Mouse (Mus musculus) gastrocnemius, postnatal 10 days (tissue): ENCODE data around the gene Mgmt. TPM values are rescaled to one million over a fixed set of nuclear protein-coding genes. Genes with fewer than 3 reads are reported as not detected.

ENCODE experiments used
- DNase-seq: peaks from one replicate; pipeline ENCODE4 v3.0.0; 2021; ENCODE audit warnings: mixed read lengths
- total RNA-seq, 2 experiments: library from RNA; stranded (reverse); gene quantifications; 2 replicates each; pipeline ENCODE4 v1.2.3; 2021

Gene Mgmt
- total RNA-seq, 2 experiments from 2014 or later = 1.7 to 2.1 TPM

DNA sequence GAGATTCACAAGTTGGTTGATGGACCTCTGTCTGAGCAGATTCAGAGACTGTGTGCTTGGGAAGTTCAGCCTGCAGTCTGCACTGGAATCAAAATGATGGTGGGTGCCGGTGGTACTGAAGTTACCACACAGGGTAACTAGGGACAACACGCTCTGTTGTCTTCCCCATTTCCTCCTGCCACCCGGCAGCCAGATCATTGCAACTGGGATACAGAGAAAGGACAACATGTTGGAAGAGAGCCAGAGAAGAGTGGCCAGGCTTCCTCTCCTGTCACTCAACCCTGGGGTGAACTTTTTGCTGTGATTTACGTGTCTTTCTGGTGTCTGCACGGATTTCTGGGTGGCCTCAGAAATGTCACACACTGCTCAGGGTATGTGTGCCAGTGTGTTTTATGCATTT lies 107.4 kb downstream of the Mgmt start:
- no peak for DNase-seq

DNA sequence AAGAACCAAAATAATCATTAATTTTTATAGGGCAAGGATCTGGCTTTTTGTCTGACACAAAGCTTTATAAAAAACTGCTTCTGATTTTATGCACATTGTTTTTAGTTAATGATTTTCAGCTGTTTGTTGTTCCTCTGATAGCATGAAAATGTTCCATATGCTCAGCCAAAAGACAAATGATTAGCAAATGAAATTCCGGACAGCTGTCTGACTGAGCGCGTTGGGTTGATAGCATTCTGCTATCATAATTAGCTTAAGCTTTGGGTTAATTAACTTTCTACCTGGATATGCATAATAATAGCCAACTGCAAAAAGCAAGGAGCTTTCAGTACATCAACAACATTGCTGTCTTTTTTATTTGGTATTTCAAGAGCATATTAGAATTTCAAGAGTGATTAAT lies 108.0 kb downstream of the Mgmt start:
- no peak for DNase-seq

DNA sequence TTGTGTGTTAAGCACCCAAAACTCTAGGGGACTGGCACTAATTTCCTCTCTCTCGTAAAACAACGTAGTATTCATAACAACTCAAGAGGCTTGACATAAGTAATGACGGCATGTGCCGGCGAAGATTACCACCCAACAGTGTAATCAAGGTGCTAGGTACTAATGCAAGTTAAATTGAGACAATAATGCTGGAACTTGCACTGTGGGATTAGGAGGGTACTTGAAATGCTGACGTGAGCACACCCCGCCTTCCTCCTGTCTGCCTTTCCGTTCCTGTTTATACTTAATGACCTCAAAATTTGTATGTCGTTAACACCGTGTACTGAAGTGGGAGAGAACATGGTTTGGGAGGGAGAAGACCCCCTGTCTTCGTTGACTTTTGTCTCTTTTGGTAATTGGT lies 110.9 kb downstream of the Mgmt start:
- DNase-seq = no peak

DNA sequence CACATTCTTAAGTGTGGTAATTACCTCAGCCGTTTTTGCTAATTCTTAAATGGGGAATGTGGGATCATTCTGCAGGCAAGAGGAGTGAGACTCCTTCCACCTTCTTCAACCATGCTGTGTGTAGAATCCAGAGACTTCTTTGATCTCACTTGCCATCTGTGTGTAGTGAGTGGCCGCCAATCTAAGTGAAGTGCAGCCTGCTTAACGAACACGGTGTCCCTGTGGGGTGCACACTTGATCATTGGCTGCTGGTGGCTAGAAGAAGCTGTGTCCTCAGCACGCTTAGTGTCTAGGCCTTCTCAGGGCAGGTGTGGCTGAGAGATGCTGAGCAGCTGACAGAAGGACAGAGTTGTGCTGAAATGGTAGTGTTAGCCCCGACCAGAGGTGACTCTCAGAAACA lies 113.9 kb downstream of the Mgmt start:
- no peak for DNase-seq

DNA sequence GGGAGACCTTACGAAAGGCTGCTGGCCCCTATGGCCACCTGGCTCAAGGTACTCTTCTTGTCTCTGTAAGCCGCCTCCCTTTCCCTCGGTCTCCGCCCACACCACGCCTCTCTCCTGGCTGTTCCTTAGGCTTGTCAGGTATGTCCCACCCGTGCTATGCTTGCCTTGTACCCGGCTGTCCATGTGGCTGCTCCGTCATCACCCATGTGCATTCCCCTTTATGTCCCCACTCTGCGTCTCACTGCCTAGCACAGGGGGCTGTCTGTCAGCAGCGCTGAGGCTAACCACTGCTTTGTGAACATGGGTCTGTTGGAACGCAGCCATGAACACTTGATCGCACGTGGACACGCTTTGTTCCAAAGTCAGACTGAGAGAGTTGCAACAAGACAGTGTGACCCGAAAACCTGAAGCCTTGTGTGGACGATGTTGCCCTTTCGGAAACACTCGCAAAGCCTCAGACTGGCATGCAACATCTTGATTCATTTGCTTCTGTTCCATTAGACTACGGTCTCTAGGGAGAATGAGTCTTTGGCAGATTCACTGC lies 115.4 kb downstream of the Mgmt start:
- DNase-seq = no peak

DNA sequence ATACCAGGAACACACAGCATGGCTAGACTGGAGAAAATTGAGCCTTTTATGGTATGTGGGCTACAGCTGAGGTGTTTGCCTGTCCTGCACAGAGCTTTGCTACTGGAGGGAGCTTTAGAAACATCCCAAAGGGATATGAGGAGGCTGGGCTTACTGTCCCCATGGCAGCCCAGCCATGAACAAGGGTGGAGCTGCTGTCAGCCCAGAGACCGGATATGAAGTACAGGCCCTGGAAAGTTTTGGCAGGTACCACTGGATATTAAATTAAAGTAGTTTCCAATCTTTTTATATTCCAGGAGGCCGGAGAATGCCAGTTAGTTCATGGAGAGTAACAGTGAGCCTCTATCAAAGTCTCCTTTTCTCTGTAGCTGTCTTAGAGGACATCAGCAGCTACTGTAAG lies 116.0 kb downstream of the Mgmt start:
- no peak for DNase-seq

DNA sequence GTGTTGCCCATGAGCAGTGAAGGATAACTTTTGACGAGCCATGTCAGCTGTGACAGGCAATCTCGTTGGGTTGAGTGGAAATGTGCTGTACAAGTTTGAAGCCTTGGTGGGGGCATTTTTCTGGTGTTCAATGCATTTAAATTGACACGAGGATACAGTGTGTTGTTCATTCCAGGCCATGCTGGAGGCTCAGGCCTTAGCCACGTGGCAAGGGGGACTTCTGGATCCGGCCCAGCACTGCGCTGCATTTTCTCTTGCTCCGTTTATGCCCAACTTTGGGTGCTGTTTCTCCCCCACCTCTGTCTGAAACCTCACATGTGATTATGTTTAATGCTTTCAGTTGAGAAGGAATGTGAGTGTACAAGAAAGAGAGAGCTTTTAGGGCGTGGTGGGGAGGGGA lies 118.3 kb downstream of the Mgmt start:
- no peak for DNase-seq

DNA sequence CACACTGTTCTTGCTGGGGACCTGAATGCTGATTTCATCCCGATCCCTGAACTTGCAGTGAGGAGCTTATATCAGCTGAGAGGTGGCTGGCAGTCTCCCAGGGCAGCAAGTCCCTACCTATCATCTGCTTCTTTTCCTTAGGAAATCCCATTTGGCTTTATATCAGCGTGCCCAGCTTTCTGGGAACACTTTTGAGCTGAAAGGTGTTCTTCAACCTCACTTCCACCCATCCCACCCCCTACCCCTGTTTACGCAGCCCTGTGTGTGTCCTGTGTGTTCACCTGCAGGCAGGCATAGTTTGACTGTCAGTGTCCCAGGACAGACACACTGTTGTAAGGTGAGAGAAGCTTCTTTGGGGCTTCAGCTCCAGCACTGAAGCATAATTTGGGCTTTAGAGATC lies 119.0 kb downstream of the Mgmt start:
- no peak for DNase-seq

DNA sequence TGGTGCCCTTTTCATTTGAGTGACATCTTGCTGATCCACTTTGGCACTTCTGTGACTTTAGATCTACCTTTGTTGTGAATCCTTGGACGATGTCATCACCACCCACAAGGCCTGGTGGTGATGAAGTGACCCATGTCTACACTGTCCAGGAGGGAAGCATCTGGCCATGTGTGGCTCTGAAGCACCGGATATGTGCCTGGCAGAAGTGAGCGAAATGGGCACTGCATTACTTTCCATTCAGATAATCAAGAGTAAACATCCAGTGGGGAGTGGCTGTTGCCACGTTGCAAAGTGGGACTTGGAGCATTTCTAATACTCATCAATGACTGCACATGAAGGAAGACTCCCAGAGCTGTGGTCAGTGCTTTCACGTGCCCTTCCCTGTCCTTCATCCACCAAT lies 124.2 kb downstream of the Mgmt start:
- DNase-seq = no peak

DNA sequence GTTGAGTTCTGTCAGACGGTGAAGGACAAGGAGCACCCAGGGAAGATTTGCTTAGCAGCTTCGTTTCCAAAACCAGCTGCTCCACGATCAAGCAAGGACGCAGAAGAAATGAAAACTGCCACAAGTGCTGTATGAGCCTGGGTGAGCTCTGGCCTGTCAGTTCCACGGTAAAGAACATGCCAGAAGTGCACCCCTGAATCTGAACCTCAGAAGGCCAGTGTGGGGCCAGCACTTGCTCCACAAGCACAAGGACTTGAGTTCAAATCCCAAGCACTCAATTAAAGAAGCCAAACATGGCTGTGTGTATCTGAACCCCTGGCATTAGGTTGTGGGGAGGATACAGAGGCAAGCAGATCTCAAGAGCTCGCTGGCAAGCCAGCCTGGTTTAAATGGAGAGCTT lies 125.8 kb downstream of the Mgmt start:
- no peak for DNase-seq

DNA sequence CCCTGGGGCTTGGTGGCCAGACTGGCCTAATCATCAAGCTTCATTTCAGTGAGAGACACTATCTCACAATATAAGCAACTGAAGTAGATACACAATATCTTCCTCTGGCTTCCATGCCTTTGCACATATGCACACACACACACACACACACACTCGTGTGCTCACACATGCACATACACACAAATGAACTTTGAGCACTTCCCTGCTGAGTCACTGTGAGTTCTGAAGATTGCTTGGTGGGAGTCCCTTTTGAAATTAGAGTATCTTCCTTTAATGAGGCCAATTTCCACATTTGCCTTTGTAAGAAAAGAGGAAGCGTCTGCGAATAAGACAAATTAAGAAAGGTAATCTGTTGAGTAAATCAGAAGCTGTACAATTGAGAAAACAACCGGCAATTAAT lies 136.4 kb downstream of the Mgmt start:
- DNase-seq = no peak

DNA sequence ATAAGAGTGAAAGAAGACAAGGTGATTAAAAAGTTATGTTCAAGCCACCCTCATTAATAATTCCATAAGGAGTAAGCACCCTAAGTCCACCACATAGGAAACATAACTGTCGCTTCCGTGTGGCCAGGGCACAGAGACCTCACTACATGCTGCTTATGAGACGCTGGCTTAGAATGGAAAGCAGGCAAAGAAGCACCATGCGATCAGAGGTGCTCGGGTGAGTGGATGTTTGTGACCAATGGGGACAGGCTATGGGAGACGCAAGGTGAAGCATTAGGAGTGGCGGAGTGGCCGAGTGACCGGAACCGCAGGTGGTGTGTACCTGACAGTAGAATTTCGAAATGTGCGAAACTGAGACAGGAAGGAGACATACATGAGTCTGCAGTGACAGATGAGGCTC lies 138.8 kb downstream of the Mgmt start:
- DNase-seq = no peak

DNA sequence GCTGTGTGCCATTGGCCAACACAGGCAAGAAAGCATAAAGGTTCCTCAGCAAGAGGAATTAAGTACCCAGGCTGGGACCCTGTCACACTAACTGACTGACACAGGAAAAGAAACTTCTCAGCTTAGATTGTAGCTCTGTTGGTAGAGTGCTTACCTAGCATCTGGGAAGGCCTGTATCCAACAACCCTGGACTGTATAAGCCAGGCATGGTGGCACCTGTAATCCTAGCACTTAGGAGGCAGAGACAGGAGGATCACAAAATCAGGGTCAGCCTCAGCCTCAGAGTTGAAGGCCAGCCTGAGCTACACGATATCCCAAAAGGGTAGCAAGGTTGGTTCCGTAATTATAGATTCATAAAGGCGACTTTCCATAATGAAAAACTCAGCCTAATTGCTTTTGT lies 140.6 kb downstream of the Mgmt start:
- DNase-seq = no peak

DNA sequence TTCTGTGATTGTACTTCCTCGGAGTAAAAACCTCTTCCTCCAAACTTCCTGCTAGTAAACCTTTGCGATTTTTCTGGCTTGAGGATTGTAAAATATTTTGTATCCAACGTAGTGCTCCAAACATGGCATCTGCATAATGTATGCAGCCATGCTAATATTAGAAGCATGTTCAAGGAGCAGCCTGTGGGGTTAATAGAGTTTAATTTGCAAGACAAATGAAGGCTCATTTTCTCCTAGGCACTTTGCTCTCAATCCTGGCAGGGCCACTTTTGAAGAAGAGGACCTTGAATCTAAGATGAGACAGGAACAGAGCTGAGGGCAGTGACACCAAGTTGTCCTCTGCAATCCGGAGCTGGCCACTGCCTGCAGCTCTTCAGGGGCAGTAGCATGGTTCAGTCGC lies 141.5 kb downstream of the Mgmt start:
- DNase-seq = no peak

DNA sequence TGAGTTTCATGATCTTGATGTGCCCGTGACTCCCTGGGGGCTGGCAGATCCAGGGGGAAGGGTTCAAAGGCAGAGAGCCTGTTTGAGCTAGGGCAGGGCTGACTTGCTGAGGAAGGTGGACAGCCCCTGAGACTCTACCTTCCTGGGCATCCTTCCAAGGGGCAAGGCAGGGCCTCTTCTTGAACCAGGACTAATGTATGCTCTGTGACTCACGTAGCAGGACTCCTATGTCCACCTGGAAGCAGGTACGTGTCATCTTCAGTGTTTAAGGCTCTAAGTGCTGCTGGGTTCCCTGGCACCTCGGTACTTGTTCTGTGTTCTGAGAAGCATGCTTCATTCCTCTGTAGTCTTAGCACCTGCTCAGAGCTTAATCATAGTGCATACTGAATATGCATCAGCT lies 143.1 kb downstream of the Mgmt start:
- DNase-seq = no peak

DNA sequence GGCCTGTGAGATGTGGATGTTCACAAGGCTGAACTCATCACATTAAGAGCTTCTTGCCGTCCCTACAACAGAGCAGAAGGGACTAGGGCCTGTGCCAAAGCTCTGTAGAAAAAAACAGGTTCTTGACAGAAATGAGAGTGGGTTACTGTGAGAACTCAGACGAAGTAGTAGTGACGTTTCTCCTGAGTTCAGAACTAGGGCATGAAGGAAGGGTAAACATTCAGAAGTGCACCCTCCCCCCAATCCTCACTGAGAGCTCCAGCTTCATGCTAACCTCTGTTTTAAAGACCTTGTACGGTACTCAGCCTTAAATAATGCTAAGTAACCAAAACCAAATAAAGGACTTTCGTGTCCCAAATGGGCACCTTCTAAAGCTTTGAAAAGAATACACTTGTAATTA lies 143.5 kb downstream of the Mgmt start:
- no peak for DNase-seq

DNA sequence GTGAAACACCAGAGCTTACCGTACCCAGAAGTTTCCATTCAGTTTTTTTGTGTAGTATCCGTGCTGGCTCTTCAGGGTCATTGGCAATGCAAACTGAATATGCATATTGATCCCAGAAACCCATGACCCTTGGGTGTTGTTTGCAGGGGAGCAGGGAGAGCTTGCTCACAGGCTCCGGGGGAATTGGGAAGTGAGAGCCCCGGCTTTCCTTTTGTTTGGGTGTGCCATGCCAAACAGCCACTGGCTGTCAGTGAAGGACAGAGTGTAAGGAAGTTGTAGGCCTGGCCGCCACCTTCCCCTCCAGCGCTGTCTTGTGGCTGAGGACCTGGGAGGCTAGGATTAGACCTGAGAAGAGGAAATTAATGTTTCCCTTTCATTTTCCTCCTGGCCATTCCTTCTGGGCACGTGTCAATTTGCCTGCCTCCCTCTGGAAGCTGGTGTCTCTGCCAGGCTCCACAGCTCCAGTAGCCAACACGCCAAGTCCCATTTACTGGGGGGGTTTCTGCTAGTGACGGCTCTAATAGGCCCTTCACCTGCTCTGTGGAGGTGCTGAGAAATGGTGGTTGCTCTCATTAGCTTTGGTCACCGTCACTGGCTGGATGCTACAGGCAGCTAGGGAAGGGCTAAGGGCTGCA lies 144.0 kb downstream of the Mgmt start:
- no peak for DNase-seq

DNA sequence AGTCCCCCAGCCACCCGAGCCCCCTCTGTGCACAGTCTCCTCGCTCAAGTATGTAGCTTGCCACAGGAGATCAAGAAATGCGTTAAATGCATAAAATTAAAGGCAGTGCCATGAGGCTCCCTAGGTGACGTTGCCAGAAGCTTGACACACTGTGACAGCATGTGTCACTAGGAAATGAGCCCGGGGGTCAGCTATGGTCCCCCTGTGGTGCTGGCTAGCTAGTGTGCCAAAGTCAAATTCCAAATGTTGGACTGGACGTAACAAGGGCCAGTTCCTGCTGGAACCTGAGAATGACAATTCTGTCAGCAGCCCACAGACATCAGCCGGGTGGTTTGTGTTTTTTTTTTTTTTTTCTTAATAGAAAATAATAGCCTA lies 144.5 kb downstream of the Mgmt start:
- DNase-seq = no peak

DNA sequence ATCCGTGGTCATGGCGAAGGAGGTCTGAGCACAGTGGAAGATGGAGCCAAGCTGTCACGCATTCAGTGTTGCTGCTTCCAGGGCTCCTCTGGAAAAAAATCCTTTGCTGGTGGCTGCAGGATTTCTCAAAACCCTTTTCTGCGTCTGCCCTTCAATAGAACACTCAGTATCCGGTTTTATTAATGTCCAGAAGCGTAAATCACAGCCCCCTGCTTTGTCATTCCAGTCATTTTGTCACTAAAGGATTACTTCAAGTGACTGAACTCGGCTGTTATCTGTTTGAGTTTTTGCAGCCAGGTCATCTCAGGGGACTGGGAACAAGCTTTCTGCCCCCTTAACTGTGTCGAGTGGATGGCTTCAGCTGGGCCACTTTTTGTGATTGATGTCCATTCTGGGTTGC lies 146.2 kb downstream of the Mgmt start:
- no peak for DNase-seq

DNA sequence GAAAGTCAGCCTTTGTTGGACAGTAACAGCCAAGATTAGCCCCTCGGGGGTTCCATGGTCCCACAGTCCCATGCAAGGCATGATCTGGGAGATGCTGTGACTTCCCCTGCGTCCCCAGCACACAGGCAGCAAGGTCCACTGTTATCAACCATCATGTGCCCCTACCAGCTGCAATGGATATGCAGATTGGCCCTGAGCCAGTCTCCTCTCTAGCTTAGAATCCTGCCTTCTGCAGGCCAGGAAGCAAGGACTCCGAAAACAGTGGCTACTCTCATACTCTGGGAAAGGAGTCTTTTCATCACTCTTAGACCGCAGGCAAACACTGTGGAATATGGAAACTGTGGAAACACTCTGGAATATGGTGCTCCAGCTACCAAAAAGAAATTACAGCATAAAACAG lies 152.5 kb downstream of the Mgmt start:
- DNase-seq = no peak

DNA sequence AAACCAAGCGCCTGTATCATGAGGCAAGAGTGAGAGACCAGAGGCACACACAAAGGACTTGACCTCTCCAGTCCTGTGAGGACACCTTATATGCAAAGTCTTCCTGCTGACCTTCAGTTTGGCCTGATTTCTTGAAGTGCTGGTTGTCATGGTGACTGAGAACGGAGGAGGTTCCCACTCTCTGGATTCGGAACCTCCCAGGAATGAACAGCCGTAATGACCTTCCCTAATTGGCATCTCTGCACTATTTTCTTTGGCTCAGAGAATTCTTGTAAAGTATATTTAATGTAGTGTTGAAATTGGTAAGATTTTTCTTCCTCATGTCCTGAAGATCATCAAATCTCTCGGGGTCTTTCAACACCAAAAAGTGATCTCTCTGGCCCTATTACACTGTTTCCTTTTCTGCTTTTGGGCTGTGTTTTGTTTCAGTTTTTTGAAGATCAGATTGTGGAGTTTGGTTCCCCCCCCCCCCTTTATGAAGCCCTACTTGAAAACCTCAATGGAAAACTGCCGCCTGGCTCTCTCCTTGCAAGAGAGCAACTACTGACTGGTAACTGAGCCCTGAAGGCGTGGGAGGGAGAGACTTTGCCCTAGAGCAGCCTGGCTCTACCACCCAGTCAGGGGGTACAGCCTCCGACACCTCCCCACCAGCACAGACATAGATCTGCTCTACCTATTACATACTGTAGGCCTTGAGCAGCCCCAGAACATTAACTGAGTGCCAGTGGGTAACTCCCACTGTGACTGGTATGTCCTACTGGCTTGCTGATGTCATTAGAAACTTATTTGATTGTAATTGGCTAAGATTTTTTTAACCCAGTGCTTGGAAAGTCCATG lies 153.9 kb downstream of the Mgmt start:
- no peak for DNase-seq

DNA sequence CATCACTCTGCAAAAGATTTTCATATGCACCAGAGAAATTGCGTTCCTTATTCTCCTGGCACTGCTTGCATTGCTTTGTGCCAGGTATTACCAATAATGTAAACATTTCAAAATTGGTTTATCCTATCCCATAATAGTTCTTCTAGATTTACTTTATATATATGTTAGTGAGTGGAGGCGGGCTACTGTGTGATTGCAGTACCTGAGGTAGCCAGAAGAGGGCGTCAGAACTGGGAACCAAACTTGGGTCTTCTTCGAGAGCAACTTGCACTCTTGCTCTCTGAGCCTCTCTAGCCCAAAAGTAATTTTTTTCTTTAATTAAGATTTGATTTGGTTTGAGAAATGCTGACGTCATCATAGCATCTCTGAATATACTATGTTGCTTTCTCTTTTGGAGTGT lies 159.9 kb downstream of the Mgmt start:
- DNase-seq = no peak

DNA sequence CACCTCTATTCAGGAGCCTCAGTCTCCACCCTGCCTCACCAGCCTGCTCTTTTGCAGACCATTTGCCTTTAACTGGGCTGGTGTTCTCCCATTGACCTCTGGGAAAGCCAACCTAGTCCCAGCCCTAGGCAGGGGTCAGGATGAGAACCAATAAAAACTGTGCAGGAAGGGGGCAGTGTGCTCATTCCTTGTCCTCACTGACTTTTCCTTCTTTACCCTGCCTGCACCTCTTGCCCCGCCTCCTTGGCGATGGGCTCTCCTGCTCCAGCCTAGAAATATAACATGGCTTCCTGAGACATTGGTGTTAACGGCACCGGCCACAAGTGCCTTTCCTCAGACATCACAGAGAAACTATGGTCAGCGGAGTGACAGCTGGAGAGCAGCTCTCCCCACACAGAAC lies 161.7 kb downstream of the Mgmt start:
- DNase-seq = no peak

DNA sequence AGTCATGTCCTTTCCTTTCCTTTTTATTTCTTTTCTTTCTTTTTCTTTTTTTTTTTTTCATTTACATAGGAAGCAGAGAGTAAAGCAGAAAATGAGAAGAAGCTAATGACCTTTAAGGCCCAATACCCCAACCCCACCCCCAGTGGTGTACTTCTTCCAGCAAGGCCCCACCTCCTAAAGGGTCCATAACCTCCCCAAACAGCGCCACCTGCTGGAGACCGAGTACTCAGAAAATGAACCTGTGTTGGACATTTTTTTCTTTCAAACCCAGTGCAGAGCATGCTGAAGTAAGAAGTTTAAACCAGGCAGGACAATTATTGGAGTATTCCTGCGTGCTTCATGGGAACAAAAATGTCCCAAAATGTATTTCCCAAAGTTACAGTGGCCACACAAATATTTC lies 166.1 kb downstream of the Mgmt start:
- peak; percentile 30 for DNase-seq
